Mouse (Mus musculus): ENCODE data around the gene Patz1.

The Patz1 gene

GRCm38 (mm10) chr11:3330566-3330965 is 41.9 kb downstream of the Patz1 start:
- peak; percentile 60 to 88 for DNase-seq (ENCODE audit: low spot score in 2 of 2)

GRCm38 (mm10) chr11:3330991-3331750 is 42.5 kb downstream of the Patz1 start:
- DNase-seq (ENCODE audit: low spot score in 2 of 2) = peak in 1 of 2 experiments; percentile 28

- DNase-seq (ENCODE audit: low spot score in 2 of 2) = peak; percentile 95 to 98
Observed at GRCm38 (mm10) chr11:3331756-3332642, 43.3 kb downstream of the Patz1 start.

GRCm38 (mm10) chr11:3333111-3333695 is 44.5 kb downstream of the Patz1 start:
- no peak for DNase-seq (ENCODE audit: low spot score in 2 of 2)

- no peak for DNase-seq (ENCODE audit: low spot score in 2 of 2)
Observed at GRCm38 (mm10) chr11:3334141-3334710, 45.6 kb downstream of the Patz1 start.

GRCm38 (mm10) chr11:3334711-3335316 is 46.1 kb downstream of the Patz1 start:
- DNase-seq (ENCODE audit: low spot score in 2 of 2) = peak; percentile 27 to 54

- peak; percentile 72 to 87 for DNase-seq (ENCODE audit: low spot score in 2 of 2)
Observed at GRCm38 (mm10) chr11:3335651-3336216, 47.1 kb downstream of the Patz1 start.

GRCm38 (mm10) chr11:3336602-3337001 is 47.9 kb downstream of the Patz1 start:
- no peak for DNase-seq (ENCODE audit: low spot score in 2 of 2)

- DNase-seq (ENCODE audit: low spot score in 2 of 2) = no peak
Observed at GRCm38 (mm10) chr11:3337173-3337955, 48.7 kb downstream of the Patz1 start.

GRCm38 (mm10) chr11:3337961-3338360 is 49.3 kb downstream of the Patz1 start:
- no peak for DNase-seq (ENCODE audit: low spot score in 2 of 2)

- DNase-seq (ENCODE audit: low spot score in 2 of 2) = no peak
Observed at GRCm38 (mm10) chr11:3341476-3341875, 52.8 kb downstream of the Patz1 start.

- no peak for DNase-seq (ENCODE audit: low spot score in 2 of 2)
Observed at GRCm38 (mm10) chr11:3344916-3345315, 56.2 kb downstream of the Patz1 start.

- no peak for DNase-seq (ENCODE audit: low spot score in 2 of 2)
Observed at GRCm38 (mm10) chr11:3346351-3346750, 57.7 kb downstream of the Patz1 start.

- peak; percentile 79 to 87 for DNase-seq (ENCODE audit: low spot score in 2 of 2)
Observed at GRCm38 (mm10) chr11:3347091-3347834, 58.6 kb downstream of the Patz1 start.

- DNase-seq (ENCODE audit: low spot score in 2 of 2) = no peak
Observed at GRCm38 (mm10) chr11:3347835-3348195, 59.1 kb downstream of the Patz1 start.

- DNase-seq (ENCODE audit: low spot score in 2 of 2) = no peak
Observed at GRCm38 (mm10) chr11:3348576-3349342, 60.1 kb downstream of the Patz1 start.

GRCm38 (mm10) chr11:3349343-3349695 is 60.6 kb downstream of the Patz1 start:
- DNase-seq (ENCODE audit: low spot score in 2 of 2) = no peak

GRCm38 (mm10) chr11:3352131-3352530 is 63.5 kb downstream of the Patz1 start:
- no peak for DNase-seq (ENCODE audit: low spot score in 2 of 2)

- DNase-seq (ENCODE audit: low spot score in 2 of 2) = no peak
Observed at GRCm38 (mm10) chr11:3352990-3353585, 64.4 kb downstream of the Patz1 start.
